Mouse (Mus musculus): ENCODE data around the gene Trappc6b. TPM values are rescaled to one million over a fixed set of nuclear protein-coding genes. Genes with fewer than 3 reads are reported as not detected.

Trappc6b gene
- total RNA-seq (2021), result 10 to 100 TPM; 46.4 to 60.7 TPM
- long read RNA-seq, experiment 1, transcript Trappc6b-201 (6 exons, 1,255 nt), result major isoform, 28 of 38 reads
- long read RNA-seq, experiment 1, partial matches to known transcripts, result 7 of 38 reads
- long read RNA-seq, experiment 1, other reads (novel, unspliced or antisense), result 2 of 38 reads
- long read RNA-seq, experiment 2, transcript Trappc6b-201 (6 exons, 1,255 nt), result major isoform, 31 of 49 reads
- long read RNA-seq, experiment 2, partial matches to known transcripts, result 15 of 49 reads
- long read RNA-seq, experiment 2, other reads (novel, unspliced or antisense), result 1 of 49 reads

GRCm38 (mm10) chr12:59060993-59061595 lies at the start of gene Trappc6b:
Gene Trappc6b (minus strand): TSS chr12:59061472.
- intact Hi-C loops (cut with DNase I), result loop anchor here (2.0 kb wide), 1 partner anchor 48 kb away; the partner anchor contains the start of genes Gemin2 and Sec23a
- DNase-seq, result peak; percentile 90
- peak within 1 kb of the TSS; percentile 96 for H3K27ac ChIP-seq

GRCm38 (mm10) chr12:59107926-59108325 lies 46.7 kb upstream of the Trappc6b start:
- intact Hi-C loops (cut with DNase I), result no loop called here
- Histone ChIP-seq H3K4me3 (no peak overlapping the region), H3K27ac (no peak overlapping the region)
- TF ChIP-seq CTCF (IDR thresholded peaks at IDR 0.05), result no peak
- no peak for DNase-seq

More at GRCm38 (mm10) chr12:59060993-59061595, at the start of gene Trappc6b:
- H3K4me3 ChIP-seq, result peak within 1 kb of the TSS; percentile 84
- peak; percentile 29; the same call in 1 of the 2 replicates for TF ChIP-seq CTCF (IDR thresholded peaks at IDR 0.05)

DNA sequence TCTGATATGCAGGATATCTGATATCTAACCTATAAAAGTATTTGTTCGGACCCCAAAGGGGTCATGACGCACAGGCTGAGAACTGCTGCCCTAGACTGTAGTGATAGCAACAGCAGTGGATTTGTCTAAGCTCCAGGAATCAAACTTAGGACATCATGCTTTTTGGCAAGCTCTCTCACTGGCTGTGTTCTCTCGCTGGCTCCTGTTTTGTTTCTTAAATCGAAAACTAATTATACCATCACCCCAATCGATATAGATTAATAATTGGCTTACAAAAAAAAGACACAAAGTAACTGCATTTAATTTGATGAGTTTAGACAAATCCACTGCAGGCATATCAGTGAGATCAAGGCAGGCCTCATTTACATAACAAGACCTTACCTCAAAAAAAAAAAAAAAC lies 45.2 kb upstream of the Trappc6b start:
- H3K4me3 ChIP-seq, result no peak overlapping the region
- no peak for DNase-seq
- H3K27ac ChIP-seq, result no peak overlapping the region
- intact Hi-C loops (cut with DNase I), result no loop called here
- no peak for TF ChIP-seq CTCF (IDR thresholded peaks at IDR 0.05)

- TF ChIP-seq CTCF (IDR thresholded peaks at IDR 0.05), result no peak
- Histone ChIP-seq H3K27ac (no peak overlapping the region), H3K4me3 (no peak overlapping the region)
- intact Hi-C loops (cut with DNase I), result no loop called here
- DNase-seq, result no peak
These were observed 44.6 kb upstream of the Trappc6b start for GRCm38 (mm10) chr12:59105914-59106313.

DNA sequence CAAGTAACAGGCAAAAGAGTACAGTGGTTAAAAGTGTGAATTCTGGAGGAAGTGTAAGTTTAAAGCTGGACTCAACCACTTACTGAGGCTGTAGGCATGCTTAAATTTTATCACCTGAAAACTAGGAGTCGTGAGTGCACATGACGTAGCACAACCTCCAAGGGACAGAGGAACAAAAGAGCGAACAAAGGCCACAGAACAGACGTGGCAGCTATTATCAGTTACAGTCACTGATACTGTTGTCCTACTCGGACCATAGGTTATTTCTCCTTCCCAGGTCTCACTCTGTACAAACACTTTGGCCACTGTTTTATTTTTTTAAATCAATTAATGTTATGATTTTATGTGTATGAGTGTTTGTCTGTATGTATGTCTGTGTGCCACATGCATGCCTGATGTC lies 43.5 kb upstream of the Trappc6b start:
- H3K4me3 ChIP-seq, result no peak overlapping the region
- intact Hi-C loops (cut with DNase I), result no loop called here
- H3K27ac ChIP-seq, result no peak overlapping the region
- no peak for DNase-seq
- no peak for TF ChIP-seq CTCF (IDR thresholded peaks at IDR 0.05)

GRCm38 (mm10) chr12:59095104-59096025 lies 34.1 kb upstream of the Trappc6b start, which contains the start of gene Mia2:
Gene Mia2 (plus strand): TSS chr12:59095799.
- no peak for DNase-seq
- intact Hi-C loops (cut with DNase I), result no loop called here
- TF ChIP-seq CTCF (IDR thresholded peaks at IDR 0.05), result no peak
- H3K27ac ChIP-seq, result no peak within 1 kb of the TSS
- H3K4me3 ChIP-seq, result no peak within 1 kb of the TSS

DNA sequence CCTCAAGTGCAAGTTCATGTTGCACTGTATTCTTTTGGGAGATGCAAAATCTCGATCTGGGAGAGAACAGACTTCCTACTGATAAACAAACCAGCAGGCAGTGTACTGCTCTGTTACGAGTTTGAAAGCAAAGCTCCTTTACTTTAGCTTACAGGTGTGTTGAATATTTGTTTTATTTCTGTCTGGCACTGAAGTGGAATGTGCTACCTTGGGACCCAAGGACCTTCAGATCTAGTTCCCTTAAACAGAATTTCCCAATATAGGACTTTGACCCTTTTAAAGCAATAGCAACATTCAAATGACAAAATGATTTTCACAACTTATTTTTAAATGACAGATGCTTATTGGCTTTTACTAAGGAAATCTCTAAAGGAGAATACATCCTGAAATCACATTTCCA lies 32.3 kb upstream of the Trappc6b start:
- TF ChIP-seq CTCF (IDR thresholded peaks at IDR 0.05), result no peak
- intact Hi-C loops (cut with DNase I), result no loop called here
- H3K4me3 ChIP-seq, result no peak overlapping the region
- H3K27ac ChIP-seq, result no peak overlapping the region
- DNase-seq, result no peak

GRCm38 (mm10) chr12:59086171-59086570 lies 24.9 kb upstream of the Trappc6b start:
- TF ChIP-seq CTCF (IDR thresholded peaks at IDR 0.05), result no peak
- no peak for DNase-seq
- H3K27ac ChIP-seq, result no peak overlapping the region
- H3K4me3 ChIP-seq, result no peak overlapping the region
- intact Hi-C loops (cut with DNase I), result no loop called here

DNA sequence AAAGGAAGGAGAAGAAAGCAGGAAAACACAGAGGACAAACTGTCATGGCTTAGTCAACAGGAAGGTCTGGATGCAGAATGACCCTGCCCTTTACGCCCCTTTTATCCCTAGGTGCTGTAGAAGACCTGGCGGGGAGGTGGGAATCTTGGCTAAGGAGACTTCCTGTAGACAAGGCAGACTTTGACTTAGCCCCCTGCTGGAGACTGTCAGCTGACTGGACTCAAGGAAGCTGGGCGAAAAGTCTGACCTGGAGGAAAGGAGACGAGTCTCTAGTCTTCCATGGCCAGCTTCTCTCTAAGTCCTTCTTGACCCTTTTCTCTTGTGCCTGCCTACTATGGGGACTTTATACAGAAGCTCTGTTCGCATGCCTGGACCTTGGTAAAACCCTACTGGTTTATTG lies 23.2 kb upstream of the Trappc6b start:
- Histone ChIP-seq H3K4me3 (no peak overlapping the region), H3K27ac (no peak overlapping the region)
- no peak for TF ChIP-seq CTCF (IDR thresholded peaks at IDR 0.05)
- DNase-seq, result no peak
- intact Hi-C loops (cut with DNase I), result no loop called here

GRCm38 (mm10) chr12:59080461-59080860 lies 19.2 kb upstream of the Trappc6b start:
- TF ChIP-seq CTCF (IDR thresholded peaks at IDR 0.05), result no peak
- H3K27ac ChIP-seq, result no peak overlapping the region
- no peak overlapping the region for H3K4me3 ChIP-seq
- intact Hi-C loops (cut with DNase I), result no loop called here
- no peak for DNase-seq

DNA sequence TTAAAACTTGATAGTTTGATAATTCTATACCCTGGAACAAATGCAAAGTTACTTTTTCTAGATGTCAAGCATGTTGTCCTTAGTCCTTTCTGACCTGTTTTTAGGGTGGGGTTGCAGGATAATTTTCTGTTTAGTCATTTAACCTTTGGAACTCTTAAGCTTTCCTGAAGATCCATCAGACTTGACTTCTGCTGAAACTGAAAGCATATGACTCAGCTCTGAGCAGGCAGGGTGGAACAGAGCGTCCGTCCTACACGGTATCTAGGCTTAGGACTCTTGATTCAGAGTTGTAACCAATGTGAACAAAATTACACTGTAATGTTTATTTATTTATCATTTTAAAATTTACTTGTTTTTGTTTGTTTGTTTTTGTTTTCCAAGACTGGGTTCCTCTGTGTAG lies 16.6 kb upstream of the Trappc6b start:
- intact Hi-C loops (cut with DNase I), result no loop called here
- TF ChIP-seq CTCF (IDR thresholded peaks at IDR 0.05), result no peak
- no peak overlapping the region for H3K27ac ChIP-seq
- no peak for DNase-seq
- no peak overlapping the region for H3K4me3 ChIP-seq

GRCm38 (mm10) chr12:59076996-59077395 lies 15.7 kb upstream of the Trappc6b start:
- TF ChIP-seq CTCF (IDR thresholded peaks at IDR 0.05), result no peak
- H3K27ac ChIP-seq, result no peak overlapping the region

DNA sequence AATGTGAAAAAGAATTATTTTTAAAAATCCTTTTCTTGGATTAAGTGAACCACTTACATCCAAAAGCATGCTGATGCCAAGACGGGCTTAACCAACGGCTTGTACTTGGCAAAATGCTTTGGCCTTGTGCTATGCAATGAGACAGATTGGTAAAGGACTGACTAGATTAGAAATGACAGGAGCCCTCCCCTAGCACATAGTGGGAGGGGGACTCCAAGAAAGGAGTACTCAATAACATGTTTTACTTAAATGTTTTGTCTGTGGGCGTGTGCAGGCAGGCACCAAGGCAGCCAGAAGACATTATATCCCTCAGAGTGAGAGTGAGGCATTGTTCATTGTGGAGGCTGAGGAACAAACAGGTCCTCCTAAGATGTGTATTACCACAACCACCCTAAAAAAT lies 12.8 kb upstream of the Trappc6b start:
- no peak for DNase-seq
- H3K27ac ChIP-seq, result no peak overlapping the region
- no peak for TF ChIP-seq CTCF (IDR thresholded peaks at IDR 0.05)
- intact Hi-C loops (cut with DNase I), result no loop called here
- H3K4me3 ChIP-seq, result no peak overlapping the region

More at GRCm38 (mm10) chr12:59076996-59077395, 15.7 kb upstream of the Trappc6b start:
- intact Hi-C loops (cut with DNase I), result no loop called here
- no peak for DNase-seq
- no peak overlapping the region for H3K4me3 ChIP-seq

Measured in gastrocnemius, adult 2 months (tissue).